Mouse (Mus musculus): Measurements from ENCODE around the gene Abcb9. TPM values are rescaled to one million over a fixed set of nuclear protein-coding genes. Genes with fewer than 3 reads are reported as not detected.

Abcb9 gene
- polyA plus RNA-seq, 1 experiment from 2014 or later = 0.89 TPM

DNA sequence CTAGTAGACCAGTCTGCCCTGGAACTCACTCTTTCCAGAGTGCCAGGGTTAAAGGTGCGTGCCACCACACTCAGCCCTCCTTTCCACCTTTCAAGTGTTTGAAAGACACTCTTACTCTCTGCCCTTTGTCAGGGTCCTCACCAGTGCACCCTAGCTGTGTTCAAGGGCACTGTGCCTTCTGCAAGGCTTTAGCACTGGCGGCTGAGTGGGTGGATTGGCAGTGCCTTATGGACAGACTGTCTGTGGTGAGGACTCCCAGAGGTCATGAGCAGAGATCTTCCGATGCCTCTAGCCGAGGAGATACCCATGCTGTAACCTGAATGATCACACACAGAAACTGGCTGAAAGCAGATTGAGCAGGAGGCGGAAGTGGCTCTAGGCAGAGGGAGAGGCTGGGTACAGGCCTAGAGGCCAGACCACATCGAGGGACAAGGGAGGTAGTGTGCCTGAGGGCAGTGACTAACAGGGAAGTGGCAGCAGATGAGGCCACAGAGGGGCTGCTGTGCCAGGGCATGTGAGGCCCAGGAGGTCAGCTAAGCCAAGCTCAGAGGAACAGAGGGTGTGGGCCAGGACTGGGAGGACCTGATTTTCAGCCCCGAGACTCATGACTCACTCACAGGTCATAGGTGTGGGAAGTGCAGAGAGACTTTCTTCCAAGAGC is 48.7 kb downstream of the Abcb9 start:
- H3K4me3 ChIP-seq = no peak overlapping the region
- 79% methylated on average over 7 of the region's 7 CpGs for WGBS
- H3K9me3 ChIP-seq = no peaks in the 10 kb centered on the region
- H3K27me3 ChIP-seq (ENCODE audit: insufficient read depth, poor library complexity, severe bottlenecking) = no peaks in the 10 kb centered on the region
- no peak for DNase-seq (ENCODE audit: low spot score)
- H3K36me3 ChIP-seq = no peaks in the 10 kb centered on the region
- peaks cover 81% of the 10 kb centered on the region for H3K4me1 ChIP-seq
- peak overlapping the region; percentile 78 for H3K27ac ChIP-seq

DNA sequence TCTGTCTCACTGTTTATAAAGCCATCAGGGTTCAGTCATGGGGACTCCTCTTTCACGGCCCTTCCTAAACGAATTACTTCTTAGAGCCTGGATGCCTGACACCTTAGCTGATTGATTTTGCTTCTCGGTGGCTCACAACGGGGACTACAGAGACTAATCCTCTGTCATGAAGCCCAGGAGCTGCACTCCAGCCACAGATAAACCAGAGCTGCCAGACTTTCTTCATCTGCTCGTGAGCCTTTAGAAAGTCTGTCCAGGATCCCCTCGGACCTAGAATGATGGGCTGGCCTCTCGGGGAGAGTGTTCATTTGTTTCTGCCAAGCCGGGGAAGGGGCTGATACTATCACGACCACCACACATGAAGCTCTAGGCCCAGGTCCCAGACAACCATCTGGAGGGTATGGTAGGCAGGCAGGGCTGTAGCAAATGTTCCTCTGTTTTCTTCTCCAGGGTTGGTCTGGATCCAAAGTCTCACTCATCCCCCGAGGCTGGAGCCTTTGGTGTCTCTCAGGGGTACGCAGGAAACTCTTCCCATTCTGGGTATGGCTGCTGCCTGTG is 50.1 kb downstream of the Abcb9 start:
- H3K4me3 ChIP-seq = no peak overlapping the region
- no peaks in the 10 kb centered on the region for H3K36me3 ChIP-seq
- H3K27me3 ChIP-seq (ENCODE audit: insufficient read depth, poor library complexity, severe bottlenecking) = no peaks in the 10 kb centered on the region
- H3K27ac ChIP-seq = peak overlapping the region; percentile 91; the same call in 1 of the 2 replicates
- H3K4me1 ChIP-seq = peaks cover 75% of the 10 kb centered on the region
- H3K9me3 ChIP-seq = no peaks in the 10 kb centered on the region
- no peak for DNase-seq (ENCODE audit: low spot score)
- WGBS = 28% methylated on average over 11 of the region's 11 CpGs

GRCm38 (mm10) chr5:124043999-124044398 is 51.6 kb downstream of the Abcb9 start:
- Histone ChIP-seq H3K36me3 (no peaks in the 10 kb centered on the region), H3K4me3 (peak overlapping the region; percentile 24; the same call in 1 of the 2 replicates), H3K27me3 (ENCODE audit: insufficient read depth, poor library complexity, severe bottlenecking) (no peaks in the 10 kb centered on the region), H3K27ac (peak overlapping the region; percentile 91), H3K4me1 (peaks cover 64% of the 10 kb centered on the region), H3K9me3 (no peaks in the 10 kb centered on the region)
- 76% methylated on average over 5 of the region's 5 CpGs for WGBS
- DNase-seq (ENCODE audit: low spot score) = no peak

- DNase-seq (ENCODE audit: low spot score) = peak; percentile 93
- H3K9me3 ChIP-seq = no peaks in the 10 kb centered on the region
- H3K27me3 ChIP-seq (ENCODE audit: insufficient read depth, poor library complexity, severe bottlenecking) = no peaks in the 10 kb centered on the region
- H3K4me1 ChIP-seq = peaks cover 61% of the 10 kb centered on the region
- WGBS = 17% methylated on average over 10 of the region's 10 CpGs
- H3K27ac ChIP-seq = peak overlapping the region; percentile 91
- H3K4me3 ChIP-seq = peak overlapping the region; percentile 24
- no peaks in the 10 kb centered on the region for H3K36me3 ChIP-seq
These were observed 52.2 kb downstream of the Abcb9 start for GRCm38 (mm10) chr5:124043212-124043978.

GRCm38 (mm10) chr5:124041097-124041496 is 54.5 kb downstream of the Abcb9 start:
- WGBS = 53% methylated on average over 9 of the region's 9 CpGs
- H3K27ac ChIP-seq = peak overlapping the region; percentile 79
- no peak overlapping the region for H3K4me3 ChIP-seq

DNA sequence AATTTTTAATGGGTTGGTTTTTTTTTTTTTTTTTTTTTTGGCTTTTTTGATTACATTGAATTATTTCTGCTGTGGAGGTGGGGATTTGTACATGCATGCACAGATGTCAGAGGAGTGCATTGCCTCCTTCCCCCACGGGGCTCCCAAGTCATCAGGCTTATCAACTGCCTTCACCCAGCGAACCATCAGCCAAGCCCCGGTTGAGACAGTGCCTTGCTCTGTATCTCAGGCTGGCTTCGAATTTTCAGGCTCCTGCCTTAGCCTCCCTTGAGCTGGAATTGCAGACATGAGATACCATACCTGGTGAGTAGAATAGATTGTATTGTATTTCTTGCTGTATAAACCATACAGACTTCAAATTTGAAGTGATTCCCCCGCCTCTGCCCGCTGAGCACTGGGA is 56.0 kb downstream of the Abcb9 start:
- no peak overlapping the region for H3K4me3 ChIP-seq
- H3K27me3 ChIP-seq (ENCODE audit: insufficient read depth, poor library complexity, severe bottlenecking) = no peaks in the 10 kb centered on the region
- no peaks in the 10 kb centered on the region for H3K36me3 ChIP-seq
- 56% methylated on average over 6 of the region's 6 CpGs for WGBS
- H3K4me1 ChIP-seq = peaks cover 52% of the 10 kb centered on the region
- no peaks in the 10 kb centered on the region for H3K9me3 ChIP-seq
- no peak overlapping the region for H3K27ac ChIP-seq
- DNase-seq (ENCODE audit: low spot score) = no peak

More at GRCm38 (mm10) chr5:124041097-124041496, 54.5 kb downstream of the Abcb9 start:
- no peaks in the 10 kb centered on the region for H3K9me3 ChIP-seq
- peaks cover 60% of the 10 kb centered on the region for H3K4me1 ChIP-seq
- DNase-seq (ENCODE audit: low spot score) = no peak
- H3K27me3 ChIP-seq (ENCODE audit: insufficient read depth, poor library complexity, severe bottlenecking) = no peaks in the 10 kb centered on the region
- H3K36me3 ChIP-seq = no peaks in the 10 kb centered on the region

DNA sequence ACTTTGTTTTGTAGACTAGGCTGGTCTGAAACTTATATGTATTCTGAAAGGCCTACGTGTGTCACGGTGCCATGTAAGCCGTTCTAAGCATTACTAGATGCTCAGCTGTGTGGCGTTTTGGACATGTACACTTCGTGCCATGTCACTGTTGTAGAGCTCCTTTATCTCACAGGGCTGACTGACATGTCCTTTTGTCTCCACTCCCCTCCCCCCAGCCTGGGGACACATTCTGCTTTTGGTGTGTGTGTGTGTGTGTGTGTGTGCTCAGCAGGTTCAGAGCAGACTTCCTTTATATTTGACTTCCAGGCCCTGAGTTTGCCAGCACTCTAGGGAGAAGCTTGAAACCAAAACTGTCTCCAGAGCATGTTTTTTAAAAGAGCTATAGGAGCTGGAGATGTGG is 58.8 kb downstream of the Abcb9 start:
- peak overlapping the region; percentile 65 for H3K27ac ChIP-seq
- no peak overlapping the region for H3K4me3 ChIP-seq
- DNase-seq (ENCODE audit: low spot score) = no peak
- no peaks in the 10 kb centered on the region for H3K9me3 ChIP-seq
- H3K4me1 ChIP-seq = peaks cover 33% of the 10 kb centered on the region
- H3K36me3 ChIP-seq = no peaks in the 10 kb centered on the region
- 41% methylated on average over 5 of the region's 5 CpGs for WGBS
- H3K27me3 ChIP-seq (ENCODE audit: insufficient read depth, poor library complexity, severe bottlenecking) = no peaks in the 10 kb centered on the region

DNA sequence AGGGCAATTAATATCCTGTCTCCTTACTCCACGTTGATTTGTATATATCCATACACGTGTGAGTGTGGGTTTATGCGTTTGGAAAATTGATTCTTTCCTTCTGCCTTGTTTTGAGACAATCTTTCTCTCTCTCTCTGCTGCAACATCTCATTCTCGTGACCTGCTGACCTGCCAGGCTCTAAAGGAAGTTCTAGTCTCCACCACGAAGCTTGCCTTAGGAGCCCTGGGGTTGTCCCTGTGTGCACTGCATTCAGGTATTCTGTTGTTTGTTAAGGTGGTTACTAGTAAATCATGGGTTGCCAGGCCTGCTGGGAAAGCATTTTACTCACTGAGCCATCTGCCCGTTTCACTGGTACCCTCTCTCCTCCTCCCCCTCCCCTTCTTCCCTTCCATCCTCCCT is 59.3 kb downstream of the Abcb9 start:
- 33% methylated on average over 6 of the region's 6 CpGs for WGBS
- H3K4me1 ChIP-seq = peaks cover 32% of the 10 kb centered on the region
- H3K9me3 ChIP-seq = no peaks in the 10 kb centered on the region
- H3K4me3 ChIP-seq = no peak overlapping the region
- H3K36me3 ChIP-seq = no peaks in the 10 kb centered on the region
- no peaks in the 10 kb centered on the region for H3K27me3 ChIP-seq (ENCODE audit: insufficient read depth, poor library complexity, severe bottlenecking)
- H3K27ac ChIP-seq = peak overlapping the region; percentile 65
- DNase-seq (ENCODE audit: low spot score) = no peak

- no peaks in the 10 kb centered on the region for H3K36me3 ChIP-seq
- WGBS = 71% methylated on average over 8 of the region's 8 CpGs
- no peak for DNase-seq (ENCODE audit: low spot score)
- no peaks in the 10 kb centered on the region for H3K9me3 ChIP-seq
- no peak overlapping the region for H3K4me3 ChIP-seq
- no peak overlapping the region for H3K27ac ChIP-seq
- no peaks in the 10 kb centered on the region for H3K27me3 ChIP-seq (ENCODE audit: insufficient read depth, poor library complexity, severe bottlenecking)
- peaks cover 34% of the 10 kb centered on the region for H3K4me1 ChIP-seq
These were observed 59.8 kb downstream of the Abcb9 start for GRCm38 (mm10) chr5:124035806-124036205.

DNA sequence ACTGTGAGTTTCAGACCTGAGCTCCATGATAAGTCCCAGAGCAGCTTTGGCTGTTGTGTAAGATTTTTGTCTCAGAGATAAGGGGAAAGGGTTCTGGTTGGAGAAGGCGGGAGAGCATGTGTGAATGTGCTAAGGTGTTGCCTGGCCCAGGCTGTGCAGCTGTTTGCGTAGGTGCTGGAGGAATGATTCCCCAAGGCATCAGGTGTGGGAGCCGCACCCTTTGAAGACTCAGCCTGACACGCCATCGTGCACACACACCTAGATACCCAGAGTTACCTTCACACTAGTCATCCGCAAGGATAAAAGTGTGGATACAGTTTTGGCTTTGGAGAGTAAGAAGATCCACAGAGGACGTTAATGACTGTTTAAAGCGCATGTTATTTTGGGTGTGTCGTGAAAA is 60.2 kb downstream of the Abcb9 start:
- 76% methylated on average over 9 of the region's 9 CpGs for WGBS
- Histone ChIP-seq H3K4me3 (no peak overlapping the region), H3K36me3 (no peaks in the 10 kb centered on the region), H3K4me1 (peaks cover 35% of the 10 kb centered on the region), H3K27me3 (ENCODE audit: insufficient read depth, poor library complexity, severe bottlenecking) (no peaks in the 10 kb centered on the region), H3K9me3 (no peaks in the 10 kb centered on the region), H3K27ac (no peak overlapping the region)
- no peak for DNase-seq (ENCODE audit: low spot score)

GRCm38 (mm10) chr5:124034471-124034870 is 61.1 kb downstream of the Abcb9 start:
- DNase-seq (ENCODE audit: low spot score) = no peak
- H3K27ac ChIP-seq = no peak overlapping the region
- H3K36me3 ChIP-seq = no peaks in the 10 kb centered on the region
- H3K4me1 ChIP-seq = peaks cover 39% of the 10 kb centered on the region
- no peak overlapping the region for H3K4me3 ChIP-seq
- no peaks in the 10 kb centered on the region for H3K9me3 ChIP-seq
- no peaks in the 10 kb centered on the region for H3K27me3 ChIP-seq (ENCODE audit: insufficient read depth, poor library complexity, severe bottlenecking)
- WGBS = 74% methylated on average over 11 of the region's 11 CpGs

GRCm38 (mm10) chr5:124032001-124032508 is 63.5 kb downstream of the Abcb9 start, which contains the start of gene Vps37b:
Gene Vps37b, minus strand, starts transcription at chr5:124032270.
- no peaks in the 10 kb centered on the region for H3K9me3 ChIP-seq
- DNase-seq (ENCODE audit: low spot score) = peak; percentile 95

More at GRCm38 (mm10) chr5:124032001-124032508, 63.5 kb downstream of the Abcb9 start, which contains the start of gene Vps37b:
- under 1% methylated on average over 52 of the region's 52 CpGs for WGBS
- H3K27ac ChIP-seq = peak within 1 kb of the TSS; percentile 99
- peaks cover 8% of the 10 kb centered on the region for H3K36me3 ChIP-seq
- H3K4me1 ChIP-seq = peaks cover 56% of the 10 kb centered on the region
- peak within 1 kb of the TSS; percentile 98 for H3K4me3 ChIP-seq
- H3K27me3 ChIP-seq (ENCODE audit: insufficient read depth, poor library complexity, severe bottlenecking) = no peaks in the 10 kb centered on the region
